8 mouse cellular contexts compared by ENCODE assay signal in genomic region chr17:14204061-14204460, GRCm38 (mm10). TPM values are rescaled to one million over a fixed set of nuclear protein-coding genes. Genes with fewer than 3 reads are reported as not detected.
DNase-seq lines count a peak whose midpoint lies in the region; ATAC-seq and TF ChIP-seq lines count a peak whose summit lies in the region.

Gene Dact2, minus strand, starts transcription at chr17:14204304.

- WGBS in lung, embryonic 16.5 days = 31% methylated on average over 13 of the region's 13 CpGs
- WGBS in small intestine, adult 2 months = 15% methylated on average over 13 of the region's 13 CpGs

- TF ChIP-seq POLR2A in small intestine, adult 2 months (IDR thresholded peaks at IDR 0.05; ENCODE audit: low read depth, low read length) = no peak

- DNase-seq in thymus, postnatal 4 days = peak; percentile 23
- DNase-seq in thymus, postnatal 14 days = no peak
- DNase-seq in gonadal fat pad, adult 2 months (ENCODE audit: low read depth) = no peak
- peak; percentile 54 to 67 for DNase-seq in layer of hippocampus, adult 8-10 months (ENCODE audit: low spot score in 2 of 2)
- no peak for DNase-seq in adrenal gland, adult 8-10 months
- no peak for DNase-seq in gastrocnemius, adult 8-10 months (ENCODE audit: low spot score in 2 of 2)

- peak; percentile 53 for ATAC-seq in lung, embryonic 16.5 days (ENCODE audit: low read depth)

- H3K9me3 ChIP-seq in lung, embryonic 16.5 days (ENCODE audit: control insufficient read depth, low read length) = no peaks in the 10 kb centered on the region

- peak within 1 kb of the TSS; percentile 72 for H3K9ac ChIP-seq in lung, embryonic 16.5 days (ENCODE audit: low read length)

- H3K4me2 ChIP-seq in lung, embryonic 16.5 days (ENCODE audit: low read depth, low read length) = peak within 1 kb of the TSS; percentile 64

- peak within 1 kb of the TSS; percentile 72 for H3K27ac ChIP-seq in lung, embryonic 16.5 days (ENCODE audit: low read length)
- H3K27ac ChIP-seq in small intestine, adult 2 months (ENCODE audit: insufficient read depth, low read depth, low read length) = peak within 1 kb of the TSS; percentile 78

- TF ChIP-seq CTCF in small intestine, adult 2 months (IDR thresholded peaks at IDR 0.05; ENCODE audit: extremely low read depth, insufficient read length, insufficient replicate concordance, low read depth, low read length) = peak; percentile 27; the same call in 1 of the 2 replicates

- no peaks in the 10 kb centered on the region for H3K36me3 ChIP-seq in lung, embryonic 16.5 days (ENCODE audit: control insufficient read depth, insufficient read depth, low read length)
- no peaks in the 10 kb centered on the region for H3K36me3 ChIP-seq in small intestine, adult 2 months (ENCODE audit: control insufficient read depth, insufficient read depth, low read length)

- peaks cover 6% of the 10 kb centered on the region for H3K4me1 ChIP-seq in lung, embryonic 16.5 days (replicated peaks; ENCODE audit: control insufficient read depth, insufficient read depth, low read length)
- no peaks in the 10 kb centered on the region; the same call in 1 of the 2 replicates for H3K4me1 ChIP-seq in small intestine, adult 2 months (ENCODE audit: control insufficient read depth, insufficient read depth, insufficient read length, low read length)

- peaks cover 46% of the 10 kb centered on the region for H3K27me3 ChIP-seq in lung, embryonic 16.5 days (ENCODE audit: control insufficient read depth, insufficient read depth, low read depth, low read length)
- H3K27me3 ChIP-seq in small intestine, adult 2 months (ENCODE audit: control insufficient read depth, insufficient read depth, low read length) = no peaks in the 10 kb centered on the region

- peak within 1 kb of the TSS; percentile 62 for H3K4me3 ChIP-seq in lung, embryonic 16.5 days (ENCODE audit: low read length)
- peak within 1 kb of the TSS; percentile 100 for H3K4me3 ChIP-seq in small intestine, adult 2 months (ENCODE audit: low read depth, low read length)

RNA-seq across cellular contexts. Expression of gene Dact2, which starts in this region (rescaled TPM):
- 17.7 and 20.7 TPM in 2 replicates for polyA plus RNA-seq in gonadal fat pad, adult 2 months (2012; rRNA removed)
- total RNA-seq in layer of hippocampus, adult 8-10 months (2022) = 10 to 100 TPM; 22.7 to 26.5 (median 24.3) TPM
- 3.3 and 3.5 TPM in 2 replicates for polyA plus RNA-seq in lung, embryonic 16.5 days (2015; fragmentation: Nextera tagmentation; extraction: Ambion mirVana)
- 11.1 and 43.8 TPM in 2 replicates for polyA plus RNA-seq in small intestine, adult 2 months (2012; rRNA removed)
- total RNA-seq in adrenal gland, adult 8-10 months (2022) = 1 to 10 TPM in 2 of 4 experiments, under 1 TPM in 2; 0.59 to 1.4 (median 1.1) TPM
- 1 to 10 TPM; 1.6 to 2.3 (median 1.7) TPM for total RNA-seq in gastrocnemius, adult 8-10 months (2022)

Comparison
In these comparisons a context has a peak if more than half of its experiments do, and no peak if none do; other contexts are left out.
1. RNA of gene Dact2 (total RNA-seq): 22.7 to 26.5 TPM in layer of hippocampus, adult 8-10 months; 1.6 to 2.3 TPM in gastrocnemius, adult 8-10 months and 0.59 to 1.4 TPM in adrenal gland, adult 8-10 months; every median in the first group is over 4 times any median in the second.
2. DNase-seq: peak in thymus, postnatal 4 days (single experiment) and layer of hippocampus, adult 8-10 months (2 of 2); none in thymus, postnatal 14 days (single experiment), gonadal fat pad, adult 2 months (single experiment), adrenal gland, adult 8-10 months (single experiment) and gastrocnemius, adult 8-10 months (0 of 2).